Mouse (Mus musculus) limb, embryonic 13.5 days (tissue): ENCODE results near the gene Fbxl14. TPM values are rescaled to one million over a fixed set of nuclear protein-coding genes. Genes with fewer than 3 reads are reported as not detected.

Experiments
- ATAC-seq: fragments of 200-750 bp; cut with Nextera tagmentation; 2 replicates; pipeline ENCODE4 v1.8.0; 2017; ENCODE audit warnings: low read depth, moderate number of reproducible peaks, moderate TSS enrichment; ENCODE audit not compliant: low FRiP score
- H3K27ac ChIP-seq: fragments of 300-500 bp; sonication (generic); 2 replicates; pipeline ENCODE4 v1.5.1; 2015; ENCODE audit warnings: inconsistent platforms, mild to moderate bottlenecking, moderate library complexity
- H3K27me3 ChIP-seq: fragments of 300-500 bp; sonication (generic); 2 replicates; pipeline ENCODE4 v1.6.1; 2015; ENCODE audit warnings: mild to moderate bottlenecking, inconsistent platforms
- H3K36me3 ChIP-seq: fragments of 300-500 bp; sonication (generic); 2 replicates; pipeline ENCODE4 v1.6.1; 2015; ENCODE audit warnings: inconsistent platforms, mild to moderate bottlenecking, moderate library complexity
- H3K4me1 ChIP-seq: fragments of 300-500 bp; sonication (generic); 2 replicates; pipeline ENCODE4 v1.6.1; 2015; ENCODE audit warnings: inconsistent platforms
- H3K4me2 ChIP-seq: fragments of 300-500 bp; sonication (generic); replicated peaks from 2 replicates; pipeline ENCODE4 v1.6.1; 2015; ENCODE audit warnings: inconsistent platforms, mild to moderate bottlenecking, moderate library complexity
- H3K4me3 ChIP-seq: fragments of 300-500 bp; sonication (generic); 2 replicates; pipeline ENCODE4 v1.5.1; 2015; ENCODE audit warnings: moderate library complexity, mild to moderate bottlenecking, inconsistent platforms
- H3K9ac ChIP-seq: fragments of 300-500 bp; sonication (generic); 2 replicates; pipeline ENCODE4 v1.6.1; 2015; ENCODE audit warnings: mild to moderate bottlenecking, inconsistent platforms
- H3K9me3 ChIP-seq: fragments of 300-500 bp; sonication (generic); 2 replicates; pipeline ENCODE4 v1.6.1; 2016; ENCODE audit warnings: inconsistent platforms
- WGBS: fragments of 180-500 bp; shearing (Covaris S2); methylation state at CpG from one replicate; pipeline ENCODE4 v1.1.7; 2015; 5-methylcytosine and 5-hydroxymethylcytosine counted together
- polyA plus RNA-seq: library from polyadenylated mRNA; unstranded; fragments of >200 nt; fragmentation: Nextera tagmentation; extraction: Ambion mirVana; gene quantifications from 2 replicates; pipeline ENCODE4 v1.2.1, GENCODE M21; 2015

Gene Fbxl14
- polyA plus RNA-seq, 1 experiment from 2014 or later = 2.9 TPM

DNA sequence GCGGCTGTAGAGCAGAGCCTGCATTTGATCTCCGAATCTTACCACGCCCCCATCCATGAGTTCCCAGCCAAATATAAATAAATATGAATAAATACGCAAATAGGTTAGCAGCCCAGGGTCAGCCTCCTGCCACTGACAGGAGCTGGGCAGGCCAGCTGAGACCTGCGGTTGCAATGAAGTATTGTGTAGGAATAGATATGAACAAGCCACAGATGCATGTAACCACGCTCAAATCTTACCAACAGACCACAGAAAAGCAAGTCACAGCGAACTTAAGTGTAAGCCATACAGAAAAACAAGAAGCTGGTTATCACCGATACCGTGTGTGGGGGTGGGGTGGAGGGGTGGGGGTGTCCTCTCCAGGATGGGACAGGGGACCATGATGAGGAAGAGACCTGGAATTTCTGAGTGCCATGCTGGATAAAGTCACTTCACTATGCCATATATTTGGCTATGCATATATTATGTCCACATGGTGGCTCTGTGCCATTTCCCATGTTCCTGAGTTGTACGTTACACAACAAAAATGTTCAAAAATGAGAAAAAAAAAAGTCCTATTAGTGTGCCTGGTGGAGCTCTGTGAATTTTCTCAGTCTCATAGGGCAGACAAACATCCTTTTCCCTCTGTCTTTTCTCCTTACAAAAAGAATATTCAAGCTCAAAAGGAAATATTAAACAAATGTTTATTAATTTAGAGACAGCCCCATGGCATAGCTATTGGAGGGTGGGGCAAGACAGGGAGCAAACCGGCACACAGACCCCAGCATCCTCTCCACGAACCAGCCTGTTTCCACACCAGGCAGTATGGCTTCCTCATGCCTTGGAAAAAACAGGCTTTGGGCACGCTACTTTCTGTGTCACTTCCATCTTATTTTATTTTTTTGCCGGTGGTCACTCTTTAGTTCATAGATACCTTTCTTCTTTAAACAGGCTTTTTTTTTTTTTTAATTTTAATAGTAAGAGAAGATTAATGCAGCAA lies 28.2 kb upstream of the Fbxl14 start:
- ATAC-seq = no peak
- Histone ChIP-seq H3K4me3 (peak overlapping the region; percentile 42), H3K27ac (no peak overlapping the region), H3K27me3 (peaks cover 19% of the 10 kb centered on the region), H3K36me3 (no peaks in the 10 kb centered on the region), H3K4me2 (peak overlapping the region; percentile 72), H3K4me1 (peaks cover 37% of the 10 kb centered on the region), H3K9me3 (no peaks in the 10 kb centered on the region), H3K9ac (peak overlapping the region; percentile 58; the same call in 1 of the 2 replicates)
- WGBS = 33% methylated on average over 14 of the region's 14 CpGs

DNA sequence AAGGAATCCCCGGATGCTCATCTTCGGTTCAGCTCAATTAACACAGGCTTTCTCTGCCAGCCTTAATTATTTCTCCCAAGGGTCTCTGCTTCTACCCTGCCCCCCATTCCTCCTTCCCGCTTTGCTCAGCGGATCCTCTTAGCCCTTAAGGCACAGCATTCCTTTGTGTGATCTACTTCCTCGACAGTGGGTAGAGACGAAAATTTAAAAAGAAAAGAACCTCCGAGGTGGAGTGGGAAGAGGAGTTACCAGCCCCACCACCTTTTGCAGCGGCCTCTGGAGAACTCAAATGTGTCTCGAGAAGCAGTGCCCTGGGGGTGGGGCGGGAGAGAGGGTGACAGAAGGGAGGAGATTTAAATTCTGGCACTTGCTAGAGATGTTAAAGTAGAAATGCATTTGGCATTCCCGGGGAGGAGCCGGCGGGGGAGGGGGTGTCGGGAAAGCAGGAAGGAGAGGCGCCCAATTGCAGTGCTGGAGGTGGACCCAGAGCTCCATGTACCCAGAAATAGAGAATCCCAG lies 27.4 kb upstream of the Fbxl14 start:
- WGBS = under 1% methylated on average over 15 of the region's 15 CpGs
- peaks cover 37% of the 10 kb centered on the region for H3K4me1 ChIP-seq
- H3K27me3 ChIP-seq = peaks cover 19% of the 10 kb centered on the region
- H3K4me2 ChIP-seq = peak overlapping the region; percentile 72
- peak overlapping the region; percentile 42 for H3K4me3 ChIP-seq
- peak; percentile 57; the same call in 1 of the 2 replicates for ATAC-seq
- H3K27ac ChIP-seq = no peak overlapping the region; the same call in 1 of the 2 replicates
- H3K9me3 ChIP-seq = no peaks in the 10 kb centered on the region
- H3K36me3 ChIP-seq = no peaks in the 10 kb centered on the region
- peak overlapping the region; percentile 58 for H3K9ac ChIP-seq

DNA sequence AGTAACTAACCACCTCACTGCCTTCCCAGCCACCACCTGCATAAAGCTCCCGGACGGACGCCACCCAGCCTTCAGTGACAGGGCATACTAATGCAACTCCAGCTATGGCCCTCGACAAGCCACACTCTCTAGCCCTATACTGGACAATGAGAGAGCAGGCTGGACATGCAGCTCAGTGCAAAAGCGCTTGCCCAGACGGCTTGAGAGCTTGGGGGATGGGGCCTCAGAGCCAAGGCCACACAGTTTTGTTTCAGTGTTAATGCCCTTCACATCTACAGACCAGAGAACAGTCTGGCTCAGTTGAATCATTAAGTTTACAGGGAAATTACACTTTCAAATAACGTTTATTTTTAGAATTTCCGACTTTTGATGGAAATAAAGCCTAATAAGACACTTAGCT lies 21.3 kb upstream of the Fbxl14 start:
- H3K36me3 ChIP-seq = no peaks in the 10 kb centered on the region
- WGBS = 64% methylated on average over 8 of the region's 8 CpGs
- no peak overlapping the region for H3K4me3 ChIP-seq
- H3K9ac ChIP-seq = no peak overlapping the region
- H3K9me3 ChIP-seq = no peaks in the 10 kb centered on the region
- H3K4me2 ChIP-seq = no peak overlapping the region
- no peak overlapping the region for H3K27ac ChIP-seq
- H3K27me3 ChIP-seq = no peaks in the 10 kb centered on the region
- no peak for ATAC-seq
- peaks cover under 1% of the 10 kb centered on the region; the same call in 1 of the 2 replicates for H3K4me1 ChIP-seq

DNA sequence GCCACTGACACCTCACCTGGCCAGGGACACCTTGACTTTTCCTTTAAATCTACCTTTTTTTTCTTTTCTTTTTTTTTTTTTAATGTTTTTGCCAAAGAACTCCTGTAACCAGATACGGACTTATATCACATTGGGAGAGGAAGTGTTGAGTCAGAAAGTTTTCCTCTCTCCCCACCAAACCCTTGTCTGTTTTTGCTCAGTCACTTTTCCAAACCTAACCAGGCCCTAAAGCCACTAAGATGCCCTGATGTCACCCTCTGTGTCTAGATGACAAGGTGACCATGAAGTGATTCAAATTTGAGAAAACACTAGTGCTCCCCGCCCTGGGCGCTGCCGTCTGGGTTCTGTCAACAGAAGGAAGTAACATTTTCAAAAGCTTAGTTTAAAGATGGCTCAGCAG lies 20.4 kb upstream of the Fbxl14 start:
- H3K4me3 ChIP-seq = no peak overlapping the region
- no peak overlapping the region for H3K9ac ChIP-seq
- H3K4me2 ChIP-seq = no peak overlapping the region
- no peaks in the 10 kb centered on the region for H3K9me3 ChIP-seq
- no peaks in the 10 kb centered on the region for H3K36me3 ChIP-seq
- H3K4me1 ChIP-seq = no peaks in the 10 kb centered on the region
- ATAC-seq = no peak
- H3K27me3 ChIP-seq = no peaks in the 10 kb centered on the region
- no peak overlapping the region for H3K27ac ChIP-seq
- 77% methylated on average over 4 of the region's 4 CpGs for WGBS

DNA sequence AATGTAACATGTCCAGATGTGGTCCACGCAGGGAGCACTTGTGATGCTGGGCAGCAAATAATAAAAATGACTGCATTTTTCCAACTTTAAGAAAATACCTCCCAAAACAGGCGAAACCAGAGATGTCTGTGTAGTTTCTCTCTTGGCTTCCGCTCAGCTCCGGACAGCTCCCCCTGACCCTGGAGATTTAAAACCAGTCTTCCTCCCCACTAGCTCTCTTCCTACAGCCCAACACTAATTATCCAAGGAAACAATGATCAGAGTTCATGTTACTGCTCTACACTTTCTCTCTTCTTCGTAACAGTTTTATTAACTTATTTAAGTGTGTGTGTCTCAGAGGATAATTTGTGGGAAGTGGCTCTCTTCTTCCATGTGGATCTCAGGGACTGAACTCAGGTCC lies 19.1 kb upstream of the Fbxl14 start:
- ATAC-seq = no peak
- 70% methylated on average over 5 of the region's 5 CpGs for WGBS
- no peak overlapping the region for H3K4me2 ChIP-seq
- H3K4me1 ChIP-seq = no peaks in the 10 kb centered on the region
- no peaks in the 10 kb centered on the region for H3K9me3 ChIP-seq
- H3K4me3 ChIP-seq = no peak overlapping the region
- no peaks in the 10 kb centered on the region for H3K36me3 ChIP-seq
- H3K9ac ChIP-seq = no peak overlapping the region
- H3K27ac ChIP-seq = no peak overlapping the region
- H3K27me3 ChIP-seq = no peaks in the 10 kb centered on the region

DNA sequence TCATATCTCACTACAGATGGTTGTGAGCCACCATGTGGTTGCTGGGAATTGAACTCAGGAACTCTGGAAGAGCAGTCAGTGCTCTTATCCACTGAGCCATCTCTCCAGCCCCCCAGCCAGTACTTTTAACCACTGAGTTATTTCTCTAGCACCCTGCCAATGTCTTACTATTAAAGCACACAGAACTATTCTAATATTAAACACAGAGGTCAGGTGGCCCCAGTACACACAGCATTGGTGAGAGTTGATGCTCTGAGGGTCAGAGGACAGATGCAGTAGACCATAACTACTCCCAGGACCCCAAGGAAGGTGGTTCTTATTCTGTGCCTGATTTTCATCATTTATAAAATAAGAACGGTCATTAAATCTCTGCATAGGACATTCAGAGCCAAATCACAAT lies 13.3 kb upstream of the Fbxl14 start:
- H3K27ac ChIP-seq = no peak overlapping the region
- WGBS = 93% methylated on average over 1 of the region's 1 CpGs
- no peaks in the 10 kb centered on the region for H3K36me3 ChIP-seq
- no peaks in the 10 kb centered on the region for H3K4me1 ChIP-seq
- no peaks in the 10 kb centered on the region for H3K9me3 ChIP-seq
- H3K4me2 ChIP-seq = no peak overlapping the region
- H3K9ac ChIP-seq = no peak overlapping the region
- H3K4me3 ChIP-seq = no peak overlapping the region
- no peak for ATAC-seq
- H3K27me3 ChIP-seq = no peaks in the 10 kb centered on the region

DNA sequence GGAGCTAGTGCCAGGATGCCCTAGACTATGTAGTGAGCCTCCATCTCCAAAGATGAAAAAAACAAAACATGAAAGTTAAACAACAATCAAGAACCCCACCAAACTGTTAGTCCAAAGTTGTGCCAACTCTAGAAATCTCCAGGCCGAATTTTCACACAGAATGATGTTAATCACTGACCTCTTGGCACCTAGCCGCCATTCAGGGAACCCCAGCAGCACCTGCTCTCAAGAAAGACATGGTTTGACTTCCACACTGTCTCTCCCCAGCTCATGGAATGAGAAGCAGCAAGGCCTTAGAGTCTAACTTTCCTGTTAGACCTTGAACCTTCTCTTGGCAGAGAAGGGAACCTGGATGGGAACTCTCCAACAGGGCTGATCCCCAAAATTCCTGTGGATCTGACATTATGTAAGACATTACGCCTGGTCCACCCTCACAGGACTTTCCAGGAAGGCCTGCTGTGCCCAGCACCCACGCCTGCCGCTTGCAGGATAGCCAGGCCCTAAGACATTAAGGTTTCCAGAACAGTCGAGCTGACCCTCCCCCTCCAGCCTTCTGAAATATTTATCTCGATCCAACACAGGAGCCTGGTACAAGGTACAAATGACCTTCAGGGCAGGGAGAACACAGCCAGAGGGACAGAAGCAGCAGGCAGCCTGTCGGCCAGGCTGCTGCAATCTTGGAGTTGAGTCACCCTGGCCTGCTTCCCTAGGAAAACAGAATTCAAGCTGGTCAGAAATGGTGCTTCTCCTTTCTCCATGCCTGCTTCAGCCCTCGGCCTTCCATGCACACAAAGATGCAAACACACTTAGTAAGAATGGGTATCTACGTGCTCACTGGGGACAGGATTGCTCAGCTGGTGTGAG lies 12.3 kb upstream of the Fbxl14 start:
- Histone ChIP-seq H3K9me3 (no peaks in the 10 kb centered on the region), H3K36me3 (no peaks in the 10 kb centered on the region), H3K27ac (no peak overlapping the region), H3K9ac (no peak overlapping the region), H3K4me3 (no peak overlapping the region), H3K27me3 (no peaks in the 10 kb centered on the region), H3K4me2 (no peak overlapping the region), H3K4me1 (no peaks in the 10 kb centered on the region)
- 59% methylated on average over 10 of the region's 10 CpGs for WGBS
- ATAC-seq = no peak

DNA sequence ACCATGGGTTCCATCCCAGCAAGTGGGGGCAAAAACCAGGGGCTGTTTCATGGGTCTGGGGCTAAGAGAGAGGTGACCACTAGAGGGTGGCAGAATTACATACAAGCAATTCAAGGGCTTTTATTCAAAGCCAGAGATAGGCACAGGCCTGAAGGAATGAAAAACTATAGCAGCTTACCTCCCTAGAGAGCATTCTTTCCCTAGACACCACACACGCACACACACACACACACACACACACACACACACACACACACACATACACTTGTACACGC lies 11.7 kb upstream of the Fbxl14 start:
- Histone ChIP-seq H3K27ac (no peak overlapping the region), H3K4me2 (no peak overlapping the region), H3K4me3 (no peak overlapping the region), H3K4me1 (no peaks in the 10 kb centered on the region), H3K36me3 (no peaks in the 10 kb centered on the region), H3K9me3 (no peaks in the 10 kb centered on the region), H3K9ac (no peak overlapping the region), H3K27me3 (no peaks in the 10 kb centered on the region)
- ATAC-seq = no peak
- 78% methylated on average over 2 of the region's 2 CpGs for WGBS

DNA sequence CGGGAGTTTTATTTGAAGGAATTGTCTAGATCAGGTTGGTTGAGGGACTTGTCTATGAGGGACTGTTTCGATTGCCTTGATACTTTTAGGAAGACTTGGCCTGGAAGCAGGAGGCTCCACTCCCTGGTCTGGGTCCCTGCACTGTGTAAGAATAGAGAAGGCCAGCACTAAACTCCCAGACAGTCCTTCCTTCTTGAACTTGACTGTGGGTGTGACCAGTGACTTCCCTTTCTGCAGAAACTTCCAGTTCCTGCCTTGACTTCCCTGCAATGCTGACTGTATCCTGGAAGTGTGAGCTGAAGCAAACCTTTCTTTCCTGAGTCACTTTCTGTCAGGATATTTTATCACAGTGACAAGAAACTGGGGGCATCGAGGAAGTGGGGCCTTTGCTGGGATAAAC lies 8.7 kb upstream of the Fbxl14 start:
- Histone ChIP-seq H3K36me3 (no peaks in the 10 kb centered on the region), H3K27me3 (no peaks in the 10 kb centered on the region), H3K4me1 (no peaks in the 10 kb centered on the region), H3K4me2 (no peak overlapping the region), H3K9me3 (no peaks in the 10 kb centered on the region), H3K9ac (no peak overlapping the region), H3K27ac (no peak overlapping the region), H3K4me3 (no peak overlapping the region)
- ATAC-seq = no peak
- WGBS = 87% methylated on average over 3 of the region's 3 CpGs

DNA sequence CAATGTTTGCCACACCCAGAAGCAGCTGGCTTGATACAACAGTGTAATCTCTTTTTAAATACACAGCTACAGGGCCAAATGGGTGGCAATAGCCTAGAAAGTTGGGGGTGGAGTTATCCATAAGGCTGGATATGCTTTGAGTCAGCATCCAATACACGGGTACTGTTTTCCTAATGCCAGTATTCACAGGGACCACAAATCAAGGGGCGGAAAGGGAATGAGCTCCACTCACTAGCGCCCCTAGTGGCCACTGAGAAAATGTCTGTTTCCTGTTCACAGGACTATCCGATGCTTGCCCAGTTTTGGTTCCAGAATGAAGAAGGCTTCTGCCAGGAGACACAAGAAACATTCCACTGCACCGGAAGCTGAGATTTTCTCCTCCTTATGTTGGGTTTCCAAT lies 7.3 kb upstream of the Fbxl14 start:
- H3K9me3 ChIP-seq = no peaks in the 10 kb centered on the region
- H3K4me2 ChIP-seq = no peak overlapping the region
- WGBS = 40% methylated on average over 5 of the region's 5 CpGs
- H3K4me3 ChIP-seq = no peak overlapping the region
- no peak for ATAC-seq
- H3K36me3 ChIP-seq = no peaks in the 10 kb centered on the region
- no peak overlapping the region for H3K9ac ChIP-seq
- H3K4me1 ChIP-seq = peaks cover under 1% of the 10 kb centered on the region; the same call in 1 of the 2 replicates
- no peak overlapping the region for H3K27ac ChIP-seq
- no peaks in the 10 kb centered on the region for H3K27me3 ChIP-seq

DNA sequence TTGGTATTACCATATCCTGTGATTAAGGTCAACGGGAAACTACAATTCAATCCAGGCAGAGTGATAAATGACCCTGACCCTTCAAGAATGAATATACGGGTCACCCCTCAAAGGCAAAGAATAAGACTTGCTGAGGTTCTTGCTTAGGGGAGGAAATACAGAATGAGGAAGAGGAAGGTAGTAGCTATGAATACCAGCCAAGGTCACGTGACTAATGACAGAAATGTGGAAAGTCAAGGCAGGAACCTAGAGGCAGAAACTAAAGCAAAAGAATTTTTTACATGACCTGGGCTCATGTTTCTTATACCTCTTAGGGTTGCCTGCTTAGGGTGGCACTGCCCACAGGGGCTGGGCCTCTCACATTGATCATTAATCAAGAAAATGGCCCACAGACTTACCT lies 6.8 kb upstream of the Fbxl14 start:
- no peak overlapping the region for H3K4me3 ChIP-seq
- 82% methylated on average over 3 of the region's 3 CpGs for WGBS
- no peak overlapping the region for H3K27ac ChIP-seq
- H3K36me3 ChIP-seq = no peaks in the 10 kb centered on the region
- H3K4me1 ChIP-seq = peaks cover 7% of the 10 kb centered on the region
- no peak overlapping the region for H3K4me2 ChIP-seq
- no peak overlapping the region for H3K9ac ChIP-seq
- no peaks in the 10 kb centered on the region for H3K9me3 ChIP-seq
- no peaks in the 10 kb centered on the region for H3K27me3 ChIP-seq
- no peak for ATAC-seq

DNA sequence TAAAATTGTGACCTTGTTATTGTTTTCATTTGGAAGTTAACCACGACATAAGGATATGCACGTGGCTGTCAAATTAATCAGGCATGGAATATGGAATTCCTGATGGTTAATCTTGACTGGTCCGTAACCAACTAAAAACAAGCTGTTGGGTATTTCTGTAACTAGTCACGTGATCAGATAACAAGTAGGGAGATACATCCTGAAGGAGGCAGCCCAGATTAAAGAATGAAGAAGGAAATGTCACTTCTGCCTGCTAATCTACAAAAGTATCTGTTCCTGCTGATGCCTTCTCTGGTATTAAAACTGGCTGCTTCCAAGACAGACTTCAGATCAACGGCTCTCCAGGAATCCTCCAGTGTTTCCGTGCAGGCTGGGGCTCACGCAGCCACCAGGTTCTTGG lies 6.0 kb upstream of the Fbxl14 start:
- H3K4me2 ChIP-seq = no peak overlapping the region
- no peaks in the 10 kb centered on the region for H3K9me3 ChIP-seq
- H3K4me3 ChIP-seq = no peak overlapping the region
- no peak overlapping the region for H3K9ac ChIP-seq
- no peak overlapping the region for H3K27ac ChIP-seq
- H3K4me1 ChIP-seq = peaks cover 14% of the 10 kb centered on the region
- H3K27me3 ChIP-seq = no peaks in the 10 kb centered on the region
- 86% methylated on average over 7 of the region's 7 CpGs for WGBS
- no peak for ATAC-seq
- no peaks in the 10 kb centered on the region for H3K36me3 ChIP-seq
